Comparison of ENCODE assay signal across 9 mouse cellular contexts in genomic region chr5:74433580-74434147, GRCm38 (mm10).
DNase-seq lines count a peak whose midpoint lies in the region; ATAC-seq lines count a peak whose summit lies in the region.
"Had no signal": no experiment of that assay in that cellular context is flagged by ENCODE, and none has a peak within 500 bp of the region (broad histone marks: within the 10 kb centered on the region; RNA-seq: fewer than 3 reads in every experiment).

No protein-coding gene starts in this region.

- H3K9me3 ChIP-seq in heart, embryonic 10.5 days = no peaks in the 10 kb centered on the region
- H3K9me3 ChIP-seq in intestine, embryonic 16.5 days (ENCODE audit: control insufficient read depth, low read length) = no peaks in the 10 kb centered on the region
- no peaks in the 10 kb centered on the region for H3K9me3 ChIP-seq in midbrain, embryonic 16.5 days (replicated peaks; ENCODE audit: control insufficient read depth, low read length, poor library complexity, severe bottlenecking)
- H3K9me3 ChIP-seq: G1E had no signal

- DNase-seq in heart, adult 18-20 months = peak; percentile 62 to 89
- no peak for DNase-seq in heart, embryonic 10.5 days (ENCODE audit: low spot score)
- peak; percentile 88 to 91 for DNase-seq in cerebellum, postnatal 10 days
- peak; percentile 25 to 45 for DNase-seq in gastrocnemius, adult 8-10 months (ENCODE audit: low spot score in 2 of 2)
- DNase-seq in left cerebral cortex, postnatal 14 days (ENCODE audit: low spot score in 2 of 2) = peak; percentile 70 to 81
- DNase-seq in spleen, postnatal 4 days (ENCODE audit: low spot score in 2 of 2) = peak; percentile 33 to 66

- H3K36me3 ChIP-seq in heart, embryonic 10.5 days = no peaks in the 10 kb centered on the region
- no peaks in the 10 kb centered on the region for H3K36me3 ChIP-seq in intestine, embryonic 16.5 days (ENCODE audit: control insufficient read depth, insufficient read depth, low read length)
- no peaks in the 10 kb centered on the region for H3K36me3 ChIP-seq in midbrain, embryonic 16.5 days (ENCODE audit: control insufficient read depth, insufficient read depth, low read length)

- no peak for ATAC-seq in intestine, embryonic 16.5 days
- no peak for ATAC-seq in midbrain, embryonic 16.5 days

- WGBS in heart, embryonic 10.5 days = 35% methylated on average over 9 of the region's 9 CpGs
- WGBS in intestine, embryonic 16.5 days = 10% methylated on average over 9 of the region's 9 CpGs
- 17% methylated on average over 9 of the region's 9 CpGs for WGBS in midbrain, embryonic 16.5 days

- intact Hi-C loops in left cerebral cortex, postnatal 14 days (cut with DNase I) = loop anchor here (5.0 kb wide), 2 partner anchors 121 to 724 kb away; no protein-coding TSS in a partner anchor

- no peak overlapping the region for H3K9ac ChIP-seq in intestine, embryonic 16.5 days (ENCODE audit: low read depth, low read length)
- no peak overlapping the region for H3K9ac ChIP-seq in midbrain, embryonic 16.5 days (ENCODE audit: low read depth, low read length)

- 0 out of 2 replicates have a peak overlapping the region, but pooled peaks have one; percentile 23 for H3K4me2 ChIP-seq in intestine, embryonic 16.5 days (ENCODE audit: low read depth, low read length)
- H3K4me2 ChIP-seq in midbrain, embryonic 16.5 days (ENCODE audit: low read length) = peak overlapping the region; percentile 36

- no peak overlapping the region for H3K4me3 ChIP-seq in heart, embryonic 10.5 days
- H3K4me3 ChIP-seq in intestine, embryonic 16.5 days (ENCODE audit: low read length) = no peak overlapping the region; the same call in 1 of the 2 replicates
- no peak overlapping the region for H3K4me3 ChIP-seq in midbrain, embryonic 16.5 days (ENCODE audit: low read depth, low read length)

- H3K27me3 ChIP-seq in heart, embryonic 10.5 days (ENCODE audit: insufficient read depth, poor library complexity, severe bottlenecking) = no peaks in the 10 kb centered on the region
- H3K27me3 ChIP-seq in intestine, embryonic 16.5 days (replicated peaks; ENCODE audit: control insufficient read depth, insufficient read depth, low read length) = no peaks in the 10 kb centered on the region
- H3K27me3 ChIP-seq in midbrain, embryonic 16.5 days (ENCODE audit: control insufficient read depth, insufficient read depth, low read depth, low read length) = peaks cover 8% of the 10 kb centered on the region

- H3K27ac ChIP-seq in heart, embryonic 10.5 days = no peak overlapping the region
- no peak overlapping the region for H3K27ac ChIP-seq in intestine, embryonic 16.5 days (ENCODE audit: low read length)
- H3K27ac ChIP-seq in midbrain, embryonic 16.5 days (ENCODE audit: low read length) = no peak overlapping the region

- no peaks in the 10 kb centered on the region for H3K4me1 ChIP-seq in heart, embryonic 10.5 days
- H3K4me1 ChIP-seq in intestine, embryonic 16.5 days (ENCODE audit: control insufficient read depth, insufficient read depth, low read length) = no peaks in the 10 kb centered on the region
- H3K4me1 ChIP-seq in midbrain, embryonic 16.5 days (ENCODE audit: control insufficient read depth, insufficient read depth, low read length) = peaks cover 3% of the 10 kb centered on the region; the same call in 1 of the 2 replicates
